Mouse (Mus musculus): ENCODE results near the gene Fes. TPM values are rescaled to one million over a fixed set of nuclear protein-coding genes. Genes with fewer than 3 reads are reported as not detected.

Fes gene
- polyA plus RNA-seq, 1 experiment from 2014 or later, result 26.4 TPM

DNA sequence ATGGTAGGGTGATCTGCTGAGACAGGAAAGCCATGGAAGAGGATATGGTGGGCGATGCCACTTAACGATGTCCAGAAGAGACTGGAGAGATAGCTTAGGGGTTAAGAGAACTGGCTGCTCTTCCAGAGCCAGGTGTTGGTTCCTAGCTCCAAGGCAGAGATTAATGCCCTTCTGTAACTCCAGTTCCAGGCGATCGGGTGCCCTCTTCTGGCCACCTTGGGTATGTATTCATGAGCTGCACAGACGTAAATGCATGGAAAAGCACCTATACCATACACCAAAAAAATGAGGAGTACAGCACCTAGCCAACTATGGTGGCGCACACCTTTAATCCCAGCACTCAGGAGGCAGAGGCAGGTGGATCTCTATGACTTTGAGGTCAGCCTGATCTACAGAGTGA is 37.0 kb upstream of the Fes start:
- DNase-seq (ENCODE audit: low spot score) (no peak), ATAC-seq (no peak)
- H3K4me2 ChIP-seq (replicated peaks; ENCODE audit: low read depth, low read length), result no peak overlapping the region
- no peak overlapping the region for H3K4me3 ChIP-seq (ENCODE audit: low read depth, low read length)
- no peak overlapping the region for H3K9ac ChIP-seq (replicated peaks; ENCODE audit: low read depth)
- no peaks in the 10 kb centered on the region for H3K27me3 ChIP-seq (replicated peaks; ENCODE audit: insufficient read depth, low read length)
- H3K9me3 ChIP-seq (ENCODE audit: low read length), result no peaks in the 10 kb centered on the region
- H3K27ac ChIP-seq (ENCODE audit: low read length), result no peak overlapping the region
- 0 out of 2 replicates have a peak, but pooled peaks cover 3% of the 10 kb centered on the region for H3K4me1 ChIP-seq (ENCODE audit: insufficient read depth, low read depth, low read length)
- H3K36me3 ChIP-seq (ENCODE audit: insufficient read depth, low read length), result no peaks in the 10 kb centered on the region
- 77% methylated on average over 6 of the region's 6 CpGs for WGBS
- TF ChIP-seq EP300 (IDR thresholded peaks at IDR 0.05) (no peak), CTCF (IDR thresholded peaks at IDR 0.05) (peak; percentile 48)

DNA sequence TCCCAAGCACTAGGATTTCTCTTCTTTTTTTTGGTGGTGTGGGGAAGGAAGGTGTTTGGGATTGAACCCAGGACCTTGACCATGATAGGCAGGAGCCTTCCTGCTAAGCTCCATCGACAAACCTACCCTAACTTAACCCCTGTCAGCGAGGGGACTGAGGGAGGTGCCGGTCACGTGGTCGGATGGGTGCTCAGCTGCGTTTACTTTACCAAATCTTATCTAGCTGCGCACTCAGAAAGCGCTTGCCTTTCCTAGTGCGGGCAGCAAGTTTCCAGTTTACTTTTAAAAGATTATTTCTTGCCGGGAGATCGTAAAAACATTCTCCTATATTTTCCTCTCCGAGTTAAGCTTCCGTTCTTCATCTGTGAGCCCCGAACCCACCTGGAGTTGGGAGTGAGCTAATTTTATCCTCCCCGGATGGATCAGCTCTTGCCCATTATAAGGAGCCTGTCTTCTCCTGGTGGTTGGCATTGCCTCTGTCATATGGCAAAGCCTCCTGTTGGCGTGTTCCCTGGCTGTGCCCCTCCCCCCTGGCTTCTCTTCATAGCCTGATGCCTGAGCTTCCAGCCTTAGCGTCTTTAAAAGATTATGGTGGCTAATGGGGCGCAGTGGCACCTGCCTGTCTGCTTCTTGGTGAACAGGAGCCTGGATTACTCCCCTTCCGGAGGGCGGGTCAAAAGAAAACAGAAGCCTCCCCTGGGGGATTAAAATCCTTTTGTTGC is 35.2 kb upstream of the Fes start:
- peak overlapping the region; percentile 43 for H3K4me2 ChIP-seq (replicated peaks; ENCODE audit: low read depth, low read length)
- no peaks in the 10 kb centered on the region for H3K9me3 ChIP-seq (ENCODE audit: low read length)
- no peaks in the 10 kb centered on the region for H3K27me3 ChIP-seq (replicated peaks; ENCODE audit: insufficient read depth, low read length)
- ATAC-seq (peak; percentile 29; the same call in 1 of the 2 replicates), DNase-seq (ENCODE audit: low spot score) (no peak)
- no peaks in the 10 kb centered on the region for H3K36me3 ChIP-seq (ENCODE audit: insufficient read depth, low read length)
- 13% methylated on average over 20 of the region's 20 CpGs for WGBS
- H3K4me3 ChIP-seq (ENCODE audit: low read depth, low read length), result no peak overlapping the region
- H3K27ac ChIP-seq (ENCODE audit: low read length), result no peak overlapping the region
- H3K4me1 ChIP-seq (ENCODE audit: insufficient read depth, low read depth, low read length), result 0 out of 2 replicates have a peak, but pooled peaks cover 3% of the 10 kb centered on the region
- TF ChIP-seq CTCF (IDR thresholded peaks at IDR 0.05) (peak; percentile 13), EP300 (IDR thresholded peaks at IDR 0.05) (no peak)
- H3K9ac ChIP-seq (replicated peaks; ENCODE audit: low read depth), result no peak overlapping the region

DNA sequence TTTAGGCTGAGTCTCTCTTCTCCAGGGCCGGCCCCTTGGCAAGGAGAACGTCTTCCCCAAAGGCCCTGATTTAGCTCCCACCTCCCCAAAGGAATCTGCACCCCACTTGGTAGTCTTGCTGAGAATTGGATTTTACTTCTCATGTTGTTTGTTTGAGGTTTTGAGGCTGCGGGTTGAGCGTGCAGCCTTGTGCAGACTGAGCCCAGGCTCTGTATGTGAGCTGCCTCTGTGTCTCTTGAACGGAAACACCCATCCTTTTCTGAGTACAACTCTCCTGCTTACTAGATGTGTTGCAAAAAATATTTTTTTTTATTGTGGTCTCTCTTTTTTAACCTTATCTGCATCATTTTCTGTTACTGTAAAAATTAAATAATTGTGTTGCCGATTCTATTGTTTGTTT is 33.8 kb upstream of the Fes start:
- H3K9ac ChIP-seq (replicated peaks; ENCODE audit: low read depth), result no peak overlapping the region
- H3K4me3 ChIP-seq (ENCODE audit: low read depth, low read length), result no peak overlapping the region
- H3K4me1 ChIP-seq (ENCODE audit: insufficient read depth, low read depth, low read length), result 0 out of 2 replicates have a peak, but pooled peaks cover 3% of the 10 kb centered on the region
- 92% methylated on average over 6 of the region's 6 CpGs for WGBS
- H3K4me2 ChIP-seq (replicated peaks; ENCODE audit: low read depth, low read length), result no peak overlapping the region
- no peak for ATAC-seq
- DNase-seq (ENCODE audit: low spot score), result no peak
- H3K9me3 ChIP-seq (ENCODE audit: low read length), result no peaks in the 10 kb centered on the region
- H3K27ac ChIP-seq (ENCODE audit: low read length), result no peak overlapping the region
- no peaks in the 10 kb centered on the region for H3K36me3 ChIP-seq (ENCODE audit: insufficient read depth, low read length)
- no peak for TF ChIP-seq CTCF (IDR thresholded peaks at IDR 0.05)
- no peak for TF ChIP-seq EP300 (IDR thresholded peaks at IDR 0.05)
- H3K27me3 ChIP-seq (replicated peaks; ENCODE audit: insufficient read depth, low read length), result no peaks in the 10 kb centered on the region

DNA sequence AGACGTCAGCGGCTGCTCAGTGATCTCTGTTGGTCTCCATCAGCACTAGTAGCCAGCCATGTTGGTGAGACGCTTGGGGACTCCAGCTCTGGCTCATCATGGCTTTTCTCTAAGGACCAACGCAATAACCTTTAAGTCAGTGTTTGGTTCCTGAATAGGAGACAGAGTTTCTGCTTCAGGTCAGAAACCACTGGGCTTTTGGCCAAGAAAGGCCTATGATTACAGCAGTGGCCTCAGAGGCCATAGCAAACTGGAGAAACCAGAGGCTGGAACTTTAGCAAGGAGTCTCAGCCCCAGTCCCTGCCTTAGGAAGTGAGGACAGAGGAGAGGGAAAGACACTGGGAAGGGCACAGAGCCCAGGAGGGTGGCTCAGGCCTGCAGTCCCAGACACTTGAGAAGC is 32.8 kb upstream of the Fes start:
- TF ChIP-seq EP300 (IDR thresholded peaks at IDR 0.05), result no peak
- Histone ChIP-seq H3K27ac (ENCODE audit: low read length) (no peak overlapping the region), H3K4me1 (ENCODE audit: insufficient read depth, low read depth, low read length) (0 out of 2 replicates have a peak, but pooled peaks cover 3% of the 10 kb centered on the region), H3K27me3 (replicated peaks; ENCODE audit: insufficient read depth, low read length) (no peaks in the 10 kb centered on the region), H3K4me3 (ENCODE audit: low read depth, low read length) (no peak overlapping the region), H3K9me3 (ENCODE audit: low read length) (no peaks in the 10 kb centered on the region), H3K4me2 (replicated peaks; ENCODE audit: low read depth, low read length) (no peak overlapping the region), H3K9ac (replicated peaks; ENCODE audit: low read depth) (no peak overlapping the region), H3K36me3 (ENCODE audit: insufficient read depth, low read length) (no peaks in the 10 kb centered on the region)
- WGBS, result 89% methylated on average over 4 of the region's 4 CpGs
- DNase-seq (ENCODE audit: low spot score), result no peak
- no peak for ATAC-seq

DNA sequence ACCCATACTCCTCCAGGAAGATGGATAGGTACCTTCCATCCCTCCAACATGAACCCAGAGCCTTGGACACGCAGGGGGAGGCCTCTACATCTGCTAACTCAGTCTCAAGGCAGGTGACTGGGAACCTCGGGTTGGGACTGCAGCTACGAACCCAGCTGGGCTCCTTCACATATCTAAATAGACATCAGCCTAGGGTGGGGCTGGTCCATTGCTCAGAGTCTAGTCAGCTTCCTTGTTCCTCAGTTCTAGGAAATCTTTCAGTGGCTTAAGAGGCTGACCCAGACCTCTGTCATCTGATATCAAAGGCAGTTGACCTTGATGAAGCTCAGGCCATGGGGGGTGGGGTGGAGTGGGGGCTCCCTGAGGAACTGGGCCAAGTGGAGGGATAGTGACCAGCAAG is 31.5 kb upstream of the Fes start:
- no peaks in the 10 kb centered on the region for H3K36me3 ChIP-seq (ENCODE audit: insufficient read depth, low read length)
- no peaks in the 10 kb centered on the region for H3K9me3 ChIP-seq (ENCODE audit: low read length)
- DNase-seq (ENCODE audit: low spot score) (no peak), ATAC-seq (peak; percentile 44)
- H3K4me2 ChIP-seq (replicated peaks; ENCODE audit: low read depth, low read length), result no peak overlapping the region
- H3K4me3 ChIP-seq (ENCODE audit: low read depth, low read length), result no peak overlapping the region
- no peak overlapping the region for H3K9ac ChIP-seq (replicated peaks; ENCODE audit: low read depth)
- H3K27ac ChIP-seq (ENCODE audit: low read length), result no peak overlapping the region
- TF ChIP-seq CTCF (IDR thresholded peaks at IDR 0.05) (no peak), EP300 (IDR thresholded peaks at IDR 0.05) (peak; percentile 54; the same call in 1 of the 2 replicates)
- 28% methylated on average over 3 of the region's 3 CpGs for WGBS
- no peaks in the 10 kb centered on the region for H3K27me3 ChIP-seq (replicated peaks; ENCODE audit: insufficient read depth, low read length)
- H3K4me1 ChIP-seq (ENCODE audit: insufficient read depth, low read depth, low read length), result peaks cover 6% of the 10 kb centered on the region; the same call in 1 of the 2 replicates

DNA sequence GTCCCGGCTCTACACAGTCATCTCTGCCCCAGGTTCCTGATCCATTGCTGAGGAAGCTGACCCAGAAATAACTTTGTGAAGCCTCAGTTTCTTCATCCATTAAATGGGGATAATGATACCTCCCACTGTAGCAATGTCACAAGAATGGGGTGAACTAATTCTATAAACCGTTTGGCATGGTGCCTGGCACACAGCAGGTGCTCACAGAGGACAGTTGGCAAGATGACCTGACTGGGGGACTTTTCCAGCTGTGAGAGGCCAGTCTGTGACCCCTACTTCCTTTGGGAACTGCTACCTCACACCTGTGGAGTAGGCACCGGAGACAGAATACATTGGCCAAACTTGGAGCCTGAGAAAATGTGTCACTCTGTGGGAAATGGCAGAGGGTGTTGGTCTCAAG is 30.3 kb upstream of the Fes start:
- Histone ChIP-seq H3K9me3 (ENCODE audit: low read length) (no peaks in the 10 kb centered on the region), H3K9ac (replicated peaks; ENCODE audit: low read depth) (no peak overlapping the region), H3K27ac (ENCODE audit: low read length) (no peak overlapping the region), H3K4me3 (ENCODE audit: low read depth, low read length) (no peak overlapping the region), H3K36me3 (ENCODE audit: insufficient read depth, low read length) (no peaks in the 10 kb centered on the region), H3K4me2 (replicated peaks; ENCODE audit: low read depth, low read length) (no peak overlapping the region), H3K4me1 (ENCODE audit: insufficient read depth, low read depth, low read length) (peaks cover 4% of the 10 kb centered on the region; the same call in 1 of the 2 replicates), H3K27me3 (replicated peaks; ENCODE audit: insufficient read depth, low read length) (no peaks in the 10 kb centered on the region)
- TF ChIP-seq CTCF (IDR thresholded peaks at IDR 0.05), result no peak
- TF ChIP-seq EP300 (IDR thresholded peaks at IDR 0.05), result no peak
- DNase-seq (ENCODE audit: low spot score) (no peak), ATAC-seq (no peak)
- WGBS, result 80% methylated on average over 3 of the region's 3 CpGs
